Mouse (Mus musculus) MEL (cell line): Measurements from ENCODE around the gene Tmem35b. TPM values are rescaled to one million over a fixed set of nuclear protein-coding genes. Genes with fewer than 3 reads are reported as not detected.
"Not testable (repeated sequence)": the region's sequence is repeated elsewhere in the genome, so short reads cannot be mapped to it uniquely, and the experiment has no call there.

Experiments
- DNase-seq: peaks from one replicate; pipeline ENCODE4 v3.0.0; 2011; ENCODE audit warnings: low read depth, low spot score
- H3K27ac ChIP-seq: 2 replicates; pipeline ENCODE4 v1.5.1; 2012; ENCODE audit warnings: low read depth, mild to moderate bottlenecking, control low read depth, low read length, moderate library complexity; ENCODE audit not compliant: control insufficient read depth
- H3K27me3 ChIP-seq, 2 experiments: fragments of 150-350 bp in 1 of 2; sonication (generic) in 1 of 2; 2 replicates each; pipeline ENCODE4 v1.6.1; 2012; ENCODE audit warnings: low read length in 2 of 2, mild to moderate bottlenecking in 2 of 2, improper control_type of control experiment in 1 of 2, moderate library complexity in 1 of 2; ENCODE audit not compliant: insufficient read depth in 2 of 2, control insufficient read depth in 1 of 2
- H3K36me3 ChIP-seq, 2 experiments: 2 replicates each; pipeline ENCODE4 v1.6.1; 2012 to 2014; ENCODE audit warnings: low read length in 2 of 2, improper control_type of control experiment in 1 of 2, inconsistent platforms in 1 of 2, mild to moderate bottlenecking in 1 of 2; ENCODE audit not compliant: insufficient read depth in 2 of 2, control insufficient read depth in 1 of 2
- H3K4me1 ChIP-seq, 2 experiments: fragments of 150-350 bp in 1 of 2; sonication (generic) in 1 of 2; 2 replicates each; pipeline ENCODE4 v1.6.1; 2012; ENCODE audit warnings: low read length in 2 of 2, improper control_type of control experiment in 1 of 2, mild to moderate bottlenecking in 1 of 2; ENCODE audit not compliant: insufficient read depth in 2 of 2, control insufficient read depth in 1 of 2
- H3K4me3 ChIP-seq, 2 experiments: fragments of 150-350 bp in 1 of 2; sonication (generic) in 1 of 2; 2 replicates each; pipeline ENCODE4 v1.5.1; 2012; ENCODE audit warnings: low read depth in 2 of 2, low read length in 2 of 2, mild to moderate bottlenecking in 2 of 2, moderate library complexity in 2 of 2, control low read depth in 1 of 2, improper control_type of control experiment in 1 of 2; ENCODE audit not compliant: control insufficient read depth in 1 of 2, insufficient read depth in 1 of 2
- H3K79me2 ChIP-seq: 2 replicates; pipeline ENCODE4 v1.6.1; 2012; ENCODE audit warnings: mild to moderate bottlenecking, low read length, moderate library complexity; ENCODE audit not compliant: control insufficient read depth, poor library complexity, insufficient read depth
- H3K9ac ChIP-seq: 2 replicates; pipeline ENCODE4 v1.6.1; 2012; ENCODE audit warnings: low read depth, mild to moderate bottlenecking, control low read depth, low read length, moderate library complexity; ENCODE audit not compliant: control insufficient read depth, poor library complexity, severe bottlenecking
- H3K9me3 ChIP-seq: fragments of 150-350 bp; sonication (generic); replicated peaks from 2 replicates; pipeline ENCODE4 v1.6.1; 2012; ENCODE audit warnings: mild to moderate bottlenecking, low read length, improper control_type of control experiment, moderate library complexity; ENCODE audit not compliant: insufficient read depth
- BHLHE40 ChIP-seq: IDR thresholded peaks from 2 replicates; pipeline ENCODE4 v1.6.1; 2012; ENCODE audit warnings: low read depth, mild to moderate bottlenecking, inconsistent platforms, low read length, improper control_type of control experiment, borderline replicate concordance
- CHD2 ChIP-seq: IDR thresholded peaks from 2 replicates; pipeline ENCODE4 v1.6.1; 2011; ENCODE audit warnings: low read length, improper control_type of control experiment
- CTCF ChIP-seq, 3 experiments: IDR thresholded peaks in 2 of 3; conservative IDR thresholded peaks in 1 of 3; 2 replicates each; pipeline ENCODE4 v1.5.1; 2011 to 2012; ENCODE audit warnings: low read length in 3 of 3, low read depth in 2 of 3, mild to moderate bottlenecking in 2 of 3, improper control_type of control experiment in 1 of 3, inconsistent platforms in 1 of 3, mixed read lengths in 1 of 3, moderate library complexity in 1 of 3; ENCODE audit not compliant: control insufficient read depth in 1 of 3, insufficient read depth in 1 of 3, poor library complexity in 1 of 3, severe bottlenecking in 1 of 3
- ELF1 ChIP-seq: IDR thresholded peaks from 2 replicates; pipeline ENCODE4 v1.6.1; 2014; ENCODE audit warnings: low read depth, mild to moderate bottlenecking, inconsistent platforms, low read length, improper control_type of control experiment, moderate library complexity
- EP300 ChIP-seq, 2 experiments: IDR thresholded peaks; 2 replicates each; pipeline ENCODE4 v1.6.1; 2011; ENCODE audit warnings: improper control_type of control experiment in 2 of 2, low read length in 2 of 2, low read depth in 1 of 2, mild to moderate bottlenecking in 1 of 2
- ETS1 ChIP-seq: IDR thresholded peaks from 2 replicates; pipeline ENCODE4 v1.6.1; 2012; ENCODE audit warnings: low read depth, mild to moderate bottlenecking, inconsistent platforms, low read length, improper control_type of control experiment, moderate library complexity
- GABPA ChIP-seq: IDR thresholded peaks from 2 replicates; pipeline ENCODE4 v1.6.1; 2012; ENCODE audit warnings: low read depth, mild to moderate bottlenecking, inconsistent platforms, low read length, improper control_type of control experiment, moderate library complexity
- GATA1 ChIP-seq: IDR thresholded peaks from 2 replicates; pipeline ENCODE4 v1.6.1; 2011; ENCODE audit warnings: low read depth, low read length, improper control_type of control experiment
- JUND ChIP-seq: IDR thresholded peaks from 2 replicates; pipeline ENCODE4 v1.6.1; 2011; ENCODE audit warnings: low read depth, mild to moderate bottlenecking, improper control_type of control experiment, low read length
- KAT2A ChIP-seq: conservative IDR thresholded peaks from 2 replicates; pipeline ENCODE4 v1.6.1; 2012; ENCODE audit warnings: low read depth, low read length, improper control_type of control experiment, inconsistent platforms
- MYB ChIP-seq: IDR thresholded peaks from 2 replicates; pipeline ENCODE4 v1.6.1; 2011; ENCODE audit warnings: mild to moderate bottlenecking, low read depth, low read length, improper control_type of control experiment
- NELFE ChIP-seq: IDR thresholded peaks from 2 replicates; pipeline ENCODE4 v1.6.1; 2011; ENCODE audit warnings: low read depth, low read length, improper control_type of control experiment
- NRF1 ChIP-seq: IDR thresholded peaks from 2 replicates; pipeline ENCODE4 v1.6.1; 2014; ENCODE audit warnings: low read depth, mild to moderate bottlenecking, inconsistent platforms, low read length, improper control_type of control experiment, moderate library complexity; ENCODE audit not compliant: poor library complexity, insufficient read depth, severe bottlenecking
- POLR2AphosphoS2 ChIP-seq: IDR thresholded peaks from 2 replicates; pipeline ENCODE4 v1.6.1; 2011; ENCODE audit warnings: low read length, improper control_type of control experiment
- POLR2AphosphoS5 ChIP-seq: IDR thresholded peaks from 2 replicates; pipeline ENCODE4 v1.6.1; 2012; ENCODE audit warnings: low read depth, borderline replicate concordance, mild to moderate bottlenecking, inconsistent platforms, low read length, moderate library complexity, mixed read lengths
- RAD21 ChIP-seq: IDR thresholded peaks from 2 replicates; pipeline ENCODE4 v1.6.1; 2011; ENCODE audit warnings: mild to moderate bottlenecking, low read depth, low read length, improper control_type of control experiment
- TAL1 ChIP-seq: IDR thresholded peaks from 2 replicates; pipeline ENCODE4 v1.6.1; 2012; ENCODE audit warnings: mild to moderate bottlenecking, inconsistent platforms, low read length, moderate library complexity, mixed read lengths
- ZC3H11A ChIP-seq: IDR thresholded peaks from 2 replicates; pipeline ENCODE4 v1.6.1; 2012; ENCODE audit warnings: low read depth, mild to moderate bottlenecking, inconsistent platforms, low read length, improper control_type of control experiment
- polyA plus RNA-seq, 2 experiments: library from polyadenylated mRNA; stranded (reverse) in 1 of 2; unstranded in 1 of 2; fragments of >175 nt in 1 of 2; fragments of >200 nt in 1 of 2; gene quantifications; 2 replicates each; pipeline versions ENCODE4 v1.2.1 to v1.2.4; 2012; ENCODE audit warnings: low replicate concordance in 2 of 2, low read depth in 1 of 2; ENCODE audit not compliant: insufficient read length in 2 of 2, insufficient read depth in 1 of 2, missing spikeins in 1 of 2
- total RNA-seq: library from RNA; depleted of rRNA; stranded (reverse); fragments of 300-350 nt; gene quantifications from 2 replicates; pipeline ENCODE4 v1.2.3, GENCODE M21; 2012

Gene Tmem35b
- total and polyA plus RNA-seq, 3 experiments, result 0.89 to 3.2 TPM; not detected in 1

- Histone ChIP-seq H3K27ac (no peak overlapping the region), H3K9me3 (no peaks in the 10 kb centered on the region), H3K79me2 (no peaks in the 10 kb centered on the region), H3K27me3 (no peaks in the 10 kb centered on the region), H3K4me1 (no peaks in the 10 kb centered on the region), H3K4me3 (no peak overlapping the region), H3K36me3 (no peaks in the 10 kb centered on the region), H3K9ac (no peak overlapping the region)
- no peak for TF ChIP-seq GABPA
- no peak for TF ChIP-seq CTCF (IDR thresholded peaks at IDR 0.05 in 2 of 3, conservative IDR thresholded peaks at IDR 0.05 in 1 of 3; ENCODE audit: control insufficient read depth in 1 of 3, insufficient read depth in 1 of 3, low read depth in 2 of 3, low read length in 3 of 3, poor library complexity in 1 of 3, severe bottlenecking in 1 of 3)
- no peak for TF ChIP-seq BHLHE40
- no peak for TF ChIP-seq NRF1
- no peak for TF ChIP-seq NELFE
- no peak for TF ChIP-seq JUND
- no peak for TF ChIP-seq MYB
- no peak for TF ChIP-seq ZC3H11A
- TF ChIP-seq TAL1, result no peak
- no peak for TF ChIP-seq ETS1
- TF ChIP-seq CHD2, result no peak
- no peak for TF ChIP-seq ELF1
- no peak for TF ChIP-seq EP300 (IDR thresholded peaks at IDR 0.05; ENCODE audit: low read depth in 1 of 2, low read length in 2 of 2)
- no peak for TF ChIP-seq KAT2A
- no peak for TF ChIP-seq RAD21
- no peak for TF ChIP-seq POLR2AphosphoS5
- no peak for TF ChIP-seq POLR2AphosphoS2
- TF ChIP-seq GATA1, result no peak
- DNase-seq, result no peak
Measured at GRCm38 (mm10) chr4:127095090-127095489, 28.4 kb upstream of the Tmem35b start.

- not testable (repeated sequence) for H3K4me1 ChIP-seq, H3K9ac ChIP-seq, H3K27ac ChIP-seq, H3K9me3 ChIP-seq, H3K27me3 ChIP-seq, DNase-seq, H3K79me2 ChIP-seq, H3K4me3 ChIP-seq, H3K36me3 ChIP-seq
Measured at GRCm38 (mm10) chr4:127099552-127099951, 23.9 kb upstream of the Tmem35b start.
